Mouse (Mus musculus): ENCODE data around the gene Galnt3. TPM values are rescaled to one million over a fixed set of nuclear protein-coding genes. Genes with fewer than 3 reads are reported as not detected.

Galnt3 gene
- polyA plus RNA-seq, 1 experiment, result 0.09 TPM

DNA sequence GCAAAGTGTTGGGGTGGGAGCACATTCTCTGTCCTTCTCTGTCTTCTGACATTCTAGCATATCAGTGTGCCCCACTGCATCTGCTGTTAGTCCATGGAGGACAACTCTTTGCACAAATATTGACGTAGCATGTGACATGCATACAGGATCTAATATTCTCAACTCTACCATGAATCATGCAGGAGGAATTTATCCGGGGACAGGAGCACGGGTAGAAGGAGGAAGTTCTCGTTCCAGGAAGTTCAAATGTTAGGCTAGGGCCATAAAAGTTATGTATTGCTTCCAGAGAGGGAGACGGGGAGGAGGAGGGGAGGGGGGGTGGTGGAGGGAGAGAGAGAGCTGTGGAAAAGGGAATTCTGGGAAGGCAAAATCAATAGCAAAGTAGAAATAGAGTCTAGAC, 20.0 kb upstream of the Galnt3 start:
- Histone ChIP-seq H3K27me3 (ENCODE audit: control insufficient read depth, insufficient read depth, insufficient read length) (no peaks in the 10 kb centered on the region), H3K79me3 (ENCODE audit: low read depth) (no peaks in the 10 kb centered on the region), H3K79me2 (ENCODE audit: control insufficient read depth, insufficient read depth) (no peaks in the 10 kb centered on the region), H3ac (ENCODE audit: control insufficient read depth, insufficient read length, low read depth) (no peak overlapping the region), H3K4me3 (ENCODE audit: insufficient read depth, poor library complexity, severe bottlenecking) (no peak overlapping the region), H3K36me3 (ENCODE audit: control insufficient read depth, insufficient read depth) (no peaks in the 10 kb centered on the region)
- TF ChIP-seq MYOD1 (IDR thresholded peaks at IDR 0.05; ENCODE audit: control insufficient read depth, insufficient read length, low read depth) (no peak), USF1 (IDR thresholded peaks at IDR 0.05; ENCODE audit: low read depth) (no peak), CEBPB (IDR thresholded peaks at IDR 0.05; ENCODE audit: low read depth) (no peak)

GRCm38 (mm10) chr2:66143284-66143683, 18.5 kb upstream of the Galnt3 start:
- Histone ChIP-seq H3ac (ENCODE audit: control insufficient read depth, insufficient read length, low read depth) (no peak overlapping the region), H3K4me3 (ENCODE audit: insufficient read depth, poor library complexity, severe bottlenecking) (no peak overlapping the region), H3K36me3 (ENCODE audit: control insufficient read depth, insufficient read depth) (no peaks in the 10 kb centered on the region), H3K79me2 (ENCODE audit: control insufficient read depth, insufficient read depth) (no peaks in the 10 kb centered on the region), H3K79me3 (ENCODE audit: low read depth) (no peaks in the 10 kb centered on the region), H3K27me3 (ENCODE audit: control insufficient read depth, insufficient read depth, insufficient read length) (no peaks in the 10 kb centered on the region)
- TF ChIP-seq FOSL1 (IDR thresholded peaks at IDR 0.05; ENCODE audit: insufficient read depth, low read length, poor library complexity, severe bottlenecking) (no peak), MYOG (IDR thresholded peaks at IDR 0.05; ENCODE audit: control insufficient read depth, extremely low read depth, insufficient read length) (no peak), MAX (IDR thresholded peaks at IDR 0.05) (no peak), MYOD1 (IDR thresholded peaks at IDR 0.05; ENCODE audit: control insufficient read depth, insufficient read length, low read depth) (no peak)

DNA sequence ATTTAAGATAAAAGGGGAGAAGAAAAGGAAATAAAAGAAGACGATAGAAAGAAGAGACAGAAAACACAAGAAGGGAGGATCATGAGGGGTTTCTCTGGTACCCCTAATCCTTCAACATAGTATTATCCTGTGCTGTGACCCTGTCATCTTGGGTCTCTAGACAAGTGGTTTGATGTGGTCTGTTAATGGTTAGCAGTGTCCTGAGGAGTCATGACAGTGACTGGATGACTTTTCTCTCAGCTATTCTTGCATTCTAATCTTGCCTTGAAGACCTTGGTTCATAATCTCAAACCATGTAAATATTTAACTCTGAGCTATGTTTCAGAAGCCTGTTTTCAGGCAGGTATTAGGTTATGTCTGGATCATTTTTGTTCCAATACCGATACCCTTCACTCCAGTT, 17.9 kb upstream of the Galnt3 start:
- no peak for TF ChIP-seq FOSL1 (IDR thresholded peaks at IDR 0.05; ENCODE audit: insufficient read depth, low read length, poor library complexity, severe bottlenecking)
- TF ChIP-seq CTCF (IDR thresholded peaks at IDR 0.05; ENCODE audit: control insufficient read depth, insufficient read depth, insufficient read length), result no peak
- TF ChIP-seq CEBPB (IDR thresholded peaks at IDR 0.05; ENCODE audit: low read depth), result no peak
- TF ChIP-seq MYOD1 (IDR thresholded peaks at IDR 0.05; ENCODE audit: control insufficient read depth, insufficient read length, low read depth), result no peak
- no peak for TF ChIP-seq MAX (IDR thresholded peaks at IDR 0.05)
- no peak for TF ChIP-seq USF1 (IDR thresholded peaks at IDR 0.05; ENCODE audit: low read depth)
- TF ChIP-seq MYOG (IDR thresholded peaks at IDR 0.05; ENCODE audit: control insufficient read depth, extremely low read depth, insufficient read length), result no peak
- Histone ChIP-seq H3K79me3 (ENCODE audit: low read depth) (no peaks in the 10 kb centered on the region), H3K27me3 (ENCODE audit: control insufficient read depth, insufficient read depth, insufficient read length) (no peaks in the 10 kb centered on the region), H3K4me3 (ENCODE audit: insufficient read depth, poor library complexity, severe bottlenecking) (no peak overlapping the region), H3K79me2 (ENCODE audit: control insufficient read depth, insufficient read depth) (no peaks in the 10 kb centered on the region), H3ac (ENCODE audit: control insufficient read depth, insufficient read length, low read depth) (no peak overlapping the region), H3K36me3 (ENCODE audit: control insufficient read depth, insufficient read depth) (no peaks in the 10 kb centered on the region)

- Histone ChIP-seq H3K79me3 (ENCODE audit: low read depth) (no peaks in the 10 kb centered on the region), H3K27me3 (ENCODE audit: control insufficient read depth, insufficient read depth, insufficient read length) (no peaks in the 10 kb centered on the region), H3K79me2 (ENCODE audit: control insufficient read depth, insufficient read depth) (no peaks in the 10 kb centered on the region), H3K4me3 (ENCODE audit: insufficient read depth, poor library complexity, severe bottlenecking) (no peak overlapping the region), H3ac (ENCODE audit: control insufficient read depth, insufficient read length, low read depth) (no peak overlapping the region), H3K36me3 (ENCODE audit: control insufficient read depth, insufficient read depth) (no peaks in the 10 kb centered on the region)
- TF ChIP-seq MYOD1 (IDR thresholded peaks at IDR 0.05; ENCODE audit: control insufficient read depth, insufficient read length, low read depth) (no peak), CTCF (IDR thresholded peaks at IDR 0.05; ENCODE audit: control insufficient read depth, insufficient read depth, insufficient read length) (no peak), MAX (IDR thresholded peaks at IDR 0.05) (no peak), USF1 (IDR thresholded peaks at IDR 0.05; ENCODE audit: low read depth) (no peak), CEBPB (IDR thresholded peaks at IDR 0.05; ENCODE audit: low read depth) (no peak), FOSL1 (IDR thresholded peaks at IDR 0.05; ENCODE audit: insufficient read depth, low read length, poor library complexity, severe bottlenecking) (no peak), MYOG (IDR thresholded peaks at IDR 0.05; ENCODE audit: control insufficient read depth, extremely low read depth, insufficient read length) (no peak)
Measured at GRCm38 (mm10) chr2:66142268-66142667, 17.5 kb upstream of the Galnt3 start.

DNA sequence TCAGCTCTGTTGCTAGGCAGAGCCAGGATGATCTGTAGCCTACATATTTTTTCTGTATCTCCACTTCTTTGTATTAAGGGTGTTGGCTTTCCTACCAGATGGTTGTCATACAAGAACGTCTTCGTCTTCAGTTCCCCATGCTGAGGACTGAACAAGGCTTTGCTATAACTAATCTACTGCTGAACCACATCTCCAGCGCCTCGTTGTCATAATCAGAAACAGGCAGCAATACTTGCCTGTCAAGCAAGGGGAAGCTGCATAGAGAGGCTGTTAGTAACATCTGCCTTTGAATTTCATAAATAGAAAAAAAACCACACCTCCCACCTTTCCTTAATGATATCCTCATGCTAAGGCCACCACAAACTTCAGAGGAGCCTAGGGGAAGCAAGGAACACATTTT, 15.5 kb upstream of the Galnt3 start:
- Histone ChIP-seq H3K4me3 (ENCODE audit: insufficient read depth, poor library complexity, severe bottlenecking) (no peak overlapping the region), H3K36me3 (ENCODE audit: control insufficient read depth, insufficient read depth) (no peaks in the 10 kb centered on the region), H3K79me3 (ENCODE audit: low read depth) (no peaks in the 10 kb centered on the region), H3K27me3 (ENCODE audit: control insufficient read depth, insufficient read depth, insufficient read length) (no peaks in the 10 kb centered on the region), H3ac (ENCODE audit: control insufficient read depth, insufficient read length, low read depth) (no peak overlapping the region), H3K79me2 (ENCODE audit: control insufficient read depth, insufficient read depth) (no peaks in the 10 kb centered on the region)
- TF ChIP-seq FOSL1 (IDR thresholded peaks at IDR 0.05; ENCODE audit: insufficient read depth, low read length, poor library complexity, severe bottlenecking), result no peak
- TF ChIP-seq MAX (IDR thresholded peaks at IDR 0.05), result no peak
- TF ChIP-seq CTCF (IDR thresholded peaks at IDR 0.05; ENCODE audit: control insufficient read depth, insufficient read depth, insufficient read length), result no peak
- no peak for TF ChIP-seq MYOD1 (IDR thresholded peaks at IDR 0.05; ENCODE audit: control insufficient read depth, insufficient read length, low read depth)
- TF ChIP-seq CEBPB (IDR thresholded peaks at IDR 0.05; ENCODE audit: low read depth), result no peak
- no peak for TF ChIP-seq MYOG (IDR thresholded peaks at IDR 0.05; ENCODE audit: control insufficient read depth, extremely low read depth, insufficient read length)
- no peak for TF ChIP-seq USF1 (IDR thresholded peaks at IDR 0.05; ENCODE audit: low read depth)

DNA sequence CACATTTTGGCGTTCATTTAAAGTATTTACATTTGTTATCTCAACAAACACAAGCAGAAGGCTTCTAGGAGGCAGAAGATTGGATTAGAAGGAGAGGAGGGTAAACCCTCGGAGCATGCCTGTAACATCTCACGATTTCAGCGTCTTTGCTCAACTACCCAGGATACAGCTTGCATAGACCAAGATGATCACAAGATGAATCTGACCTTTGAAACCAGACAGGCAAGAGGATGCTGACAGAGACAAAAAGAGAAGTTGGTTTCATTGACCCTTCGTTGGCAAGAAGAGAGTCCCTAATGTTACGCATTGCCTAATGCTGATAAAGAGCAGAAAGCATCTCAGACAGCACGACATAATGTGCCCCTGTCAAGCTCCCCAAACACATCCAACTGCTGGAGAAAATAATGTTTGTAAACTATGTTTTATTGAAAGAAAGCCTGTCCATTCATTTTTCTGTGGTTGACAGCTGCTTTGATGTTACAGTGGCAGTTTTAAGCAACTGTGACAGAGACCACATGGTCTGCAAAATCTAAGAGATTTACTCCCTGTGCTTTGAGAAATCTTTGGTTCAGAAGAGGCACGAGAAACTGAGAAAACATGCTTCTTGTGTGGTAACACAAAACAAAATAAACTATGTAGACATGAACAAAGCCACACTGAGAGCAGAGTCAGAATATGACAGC, 7.2 kb upstream of the Galnt3 start:
- Histone ChIP-seq H3K79me3 (ENCODE audit: low read depth) (no peaks in the 10 kb centered on the region), H3K27me3 (ENCODE audit: control insufficient read depth, insufficient read depth, insufficient read length) (no peaks in the 10 kb centered on the region)

More for the DNA sequence above, 7.2 kb upstream of the Galnt3 start:
- H3K36me3 ChIP-seq (ENCODE audit: control insufficient read depth, insufficient read depth), result no peaks in the 10 kb centered on the region
- H3K79me2 ChIP-seq (ENCODE audit: control insufficient read depth, insufficient read depth), result no peaks in the 10 kb centered on the region
- no peak overlapping the region for H3ac ChIP-seq (ENCODE audit: control insufficient read depth, insufficient read length, low read depth)
- TF ChIP-seq MAX (IDR thresholded peaks at IDR 0.05), result no peak
- TF ChIP-seq CTCF (IDR thresholded peaks at IDR 0.05; ENCODE audit: control insufficient read depth, insufficient read depth, insufficient read length), result no peak
- no peak for TF ChIP-seq USF1 (IDR thresholded peaks at IDR 0.05; ENCODE audit: low read depth)
- TF ChIP-seq FOSL1 (IDR thresholded peaks at IDR 0.05; ENCODE audit: insufficient read depth, low read length, poor library complexity, severe bottlenecking), result no peak
- no peak for TF ChIP-seq MYOD1 (IDR thresholded peaks at IDR 0.05; ENCODE audit: control insufficient read depth, insufficient read length, low read depth)
- TF ChIP-seq MYOG (IDR thresholded peaks at IDR 0.05; ENCODE audit: control insufficient read depth, extremely low read depth, insufficient read length), result no peak
- no peak for TF ChIP-seq CEBPB (IDR thresholded peaks at IDR 0.05; ENCODE audit: low read depth)
- no peak overlapping the region for H3K4me3 ChIP-seq (ENCODE audit: insufficient read depth, poor library complexity, severe bottlenecking)

Data from C2C12 (cell line).